Mouse (Mus musculus): ENCODE data around the gene Ccser1.

Ccser1 gene

GRCm38 (mm10) chr6:61430881-61431725, 251.0 kb downstream of the Ccser1 start:
- in situ Hi-C loops (cut with MboI; ENCODE audit: low sequenced_read_pairs), result no loop called here

GRCm38 (mm10) chr6:61431726-61431984, 251.5 kb downstream of the Ccser1 start:
- in situ Hi-C loops (cut with MboI; ENCODE audit: low sequenced_read_pairs), result no loop called here

- in situ Hi-C loops (cut with MboI; ENCODE audit: low sequenced_read_pairs), result no loop called here
Observed at GRCm38 (mm10) chr6:61432167-61432566, 252.0 kb downstream of the Ccser1 start.

- in situ Hi-C loops (cut with MboI; ENCODE audit: low sequenced_read_pairs), result no loop called here
Observed at GRCm38 (mm10) chr6:61432703-61433102, 252.6 kb downstream of the Ccser1 start.

- in situ Hi-C loops (cut with MboI; ENCODE audit: low sequenced_read_pairs), result no loop called here
Observed at GRCm38 (mm10) chr6:61438165-61438564, 258.0 kb downstream of the Ccser1 start.

GRCm38 (mm10) chr6:61471371-61472152, 291.4 kb downstream of the Ccser1 start:
- in situ Hi-C loops (cut with MboI; ENCODE audit: low sequenced_read_pairs), result no loop called here

GRCm38 (mm10) chr6:61485336-61485735, 305.2 kb downstream of the Ccser1 start:
- in situ Hi-C loops (cut with MboI; ENCODE audit: low sequenced_read_pairs), result no loop called here

GRCm38 (mm10) chr6:61491979-61492821, 312.1 kb downstream of the Ccser1 start:
- in situ Hi-C loops (cut with MboI; ENCODE audit: low sequenced_read_pairs), result no loop called here

GRCm38 (mm10) chr6:61493386-61493785, 313.3 kb downstream of the Ccser1 start:
- in situ Hi-C loops (cut with MboI; ENCODE audit: low sequenced_read_pairs), result no loop called here

GRCm38 (mm10) chr6:61515310-61515709, 335.2 kb downstream of the Ccser1 start:
- in situ Hi-C loops (cut with MboI; ENCODE audit: low sequenced_read_pairs), result no loop called here

GRCm38 (mm10) chr6:61521587-61521986, 341.5 kb downstream of the Ccser1 start:
- in situ Hi-C loops (cut with MboI; ENCODE audit: low sequenced_read_pairs), result no loop called here

GRCm38 (mm10) chr6:61522108-61522507, 342.0 kb downstream of the Ccser1 start:
- in situ Hi-C loops (cut with MboI; ENCODE audit: low sequenced_read_pairs), result no loop called here

GRCm38 (mm10) chr6:61523748-61524493, 343.8 kb downstream of the Ccser1 start:
- in situ Hi-C loops (cut with MboI; ENCODE audit: low sequenced_read_pairs), result no loop called here

- in situ Hi-C loops (cut with MboI; ENCODE audit: low sequenced_read_pairs), result no loop called here
Observed at GRCm38 (mm10) chr6:61540732-61541131, 360.6 kb downstream of the Ccser1 start.

GRCm38 (mm10) chr6:61543459-61544044, 363.4 kb downstream of the Ccser1 start:
- in situ Hi-C loops (cut with MboI; ENCODE audit: low sequenced_read_pairs), result no loop called here

GRCm38 (mm10) chr6:61567551-61567950, 387.4 kb downstream of the Ccser1 start:
- in situ Hi-C loops (cut with MboI; ENCODE audit: low sequenced_read_pairs), result no loop called here

GRCm38 (mm10) chr6:61567967-61568366, 387.8 kb downstream of the Ccser1 start:
- in situ Hi-C loops (cut with MboI; ENCODE audit: low sequenced_read_pairs), result no loop called here

GRCm38 (mm10) chr6:61581696-61582095, 401.6 kb downstream of the Ccser1 start:
- in situ Hi-C loops (cut with MboI; ENCODE audit: low sequenced_read_pairs), result no loop called here

GRCm38 (mm10) chr6:61588999-61589398, 408.9 kb downstream of the Ccser1 start:
- in situ Hi-C loops (cut with MboI; ENCODE audit: low sequenced_read_pairs), result no loop called here

- in situ Hi-C loops (cut with MboI; ENCODE audit: low sequenced_read_pairs), result no loop called here
Observed at GRCm38 (mm10) chr6:61601911-61602310, 421.8 kb downstream of the Ccser1 start.
